Mouse (Mus musculus): ENCODE results near the gene Mylk3. TPM values are rescaled to one million over a fixed set of nuclear protein-coding genes. Genes with fewer than 3 reads are reported as not detected.

Gene Mylk3
- polyA plus RNA-seq, 1 experiment from 2014 or later: 0.60 TPM

GRCm38 (mm10) chr8:85339871-85340573 is 46.1 kb downstream of the Mylk3 start:
- no peak overlapping the region for H3K4me3 ChIP-seq (ENCODE audit: low read depth, low read length)
- no peaks in the 10 kb centered on the region for H3K36me3 ChIP-seq (ENCODE audit: control insufficient read depth, insufficient read depth, low read length)
- no peak overlapping the region for H3K27ac ChIP-seq (ENCODE audit: low read depth, low read length)
- H3K4me2 ChIP-seq (ENCODE audit: low read length): no peak overlapping the region
- no peaks in the 10 kb centered on the region for H3K4me1 ChIP-seq (ENCODE audit: control insufficient read depth, insufficient read depth, low read length)
- no peak overlapping the region for H3K9ac ChIP-seq (ENCODE audit: low read length)
- ATAC-seq (no peak), DNase-seq (ENCODE audit: low spot score) (peak; percentile 13)
- no peaks in the 10 kb centered on the region for H3K9me3 ChIP-seq (replicated peaks; ENCODE audit: control insufficient read depth, low read length)
- no peaks in the 10 kb centered on the region for H3K27me3 ChIP-seq (replicated peaks; ENCODE audit: control insufficient read depth, insufficient read depth, low read length)
- WGBS: 61% methylated on average over 5 of the region's 5 CpGs

DNA sequence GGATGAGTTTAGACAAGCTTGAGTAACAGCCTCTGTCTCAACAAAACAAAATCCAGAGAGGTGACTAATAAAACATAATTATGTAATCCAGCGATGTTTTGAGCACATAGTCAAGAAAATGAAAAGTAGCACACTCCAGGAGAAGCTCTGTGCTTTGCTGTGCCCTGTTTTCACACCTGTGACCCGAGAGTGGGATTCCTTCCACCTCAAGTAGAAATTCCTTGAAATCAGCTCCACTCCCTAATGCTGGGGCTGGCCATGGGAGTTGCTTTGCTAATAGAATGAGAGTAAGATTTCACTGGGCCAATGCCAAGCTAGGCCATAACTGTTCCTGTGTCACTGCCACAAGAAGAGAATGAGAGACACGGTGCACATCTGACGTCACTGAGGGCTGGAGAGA is 48.5 kb downstream of the Mylk3 start:
- WGBS: 75% methylated on average over 4 of the region's 4 CpGs

DNA sequence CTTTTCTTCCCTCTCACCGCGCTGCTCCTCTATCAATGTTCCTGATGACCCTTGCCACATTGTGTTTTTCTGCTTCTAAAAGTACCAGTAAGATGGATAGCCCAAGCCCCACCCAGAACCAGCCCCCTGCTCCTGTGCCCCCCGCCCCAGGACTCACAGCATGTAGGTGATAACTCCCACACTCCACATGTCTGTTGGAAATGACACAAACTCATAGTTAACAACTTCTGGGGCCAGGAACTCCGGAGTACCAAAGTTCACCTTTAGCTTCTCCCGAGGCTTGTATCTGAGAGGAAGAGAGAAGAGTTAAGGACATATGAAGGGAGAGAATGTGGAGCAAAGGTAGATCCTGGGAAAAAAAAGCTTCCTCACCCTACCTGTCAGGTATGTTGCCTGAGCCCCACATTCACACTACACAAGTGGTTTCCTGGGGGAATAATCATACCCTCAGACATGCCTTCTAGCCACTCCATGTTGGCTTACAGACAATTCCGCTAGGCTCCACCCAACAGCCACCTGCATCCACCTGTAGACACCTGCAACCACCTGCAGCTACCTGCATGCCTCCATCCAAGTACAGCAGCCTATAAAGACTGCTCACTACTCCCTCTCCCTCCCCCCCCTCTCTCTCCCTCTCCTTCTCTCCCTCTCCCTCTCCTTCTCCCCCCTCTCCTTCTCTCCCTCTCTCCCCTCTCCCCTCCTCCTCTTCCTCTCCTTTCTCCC is 49.8 kb downstream of the Mylk3 start:
- Histone ChIP-seq H3K36me3 (ENCODE audit: control insufficient read depth, insufficient read depth, low read length) (no peaks in the 10 kb centered on the region), H3K9me3 (replicated peaks; ENCODE audit: control insufficient read depth, low read length) (no peaks in the 10 kb centered on the region), H3K4me2 (ENCODE audit: low read length) (no peak overlapping the region), H3K4me3 (ENCODE audit: low read depth, low read length) (no peak overlapping the region), H3K4me1 (ENCODE audit: control insufficient read depth, insufficient read depth, low read length) (no peaks in the 10 kb centered on the region), H3K27me3 (replicated peaks; ENCODE audit: control insufficient read depth, insufficient read depth, low read length) (no peaks in the 10 kb centered on the region), H3K27ac (ENCODE audit: low read depth, low read length) (no peak overlapping the region), H3K9ac (ENCODE audit: low read length) (no peak overlapping the region)
- no peak for ATAC-seq
- WGBS: 81% methylated on average over 6 of the region's 6 CpGs
- no peak for DNase-seq (ENCODE audit: low spot score)

More for the DNA sequence above, 48.5 kb downstream of the Mylk3 start:
- Histone ChIP-seq H3K9me3 (replicated peaks; ENCODE audit: control insufficient read depth, low read length) (no peaks in the 10 kb centered on the region), H3K27ac (ENCODE audit: low read depth, low read length) (no peak overlapping the region), H3K4me1 (ENCODE audit: control insufficient read depth, insufficient read depth, low read length) (no peaks in the 10 kb centered on the region), H3K27me3 (replicated peaks; ENCODE audit: control insufficient read depth, insufficient read depth, low read length) (no peaks in the 10 kb centered on the region), H3K36me3 (ENCODE audit: control insufficient read depth, insufficient read depth, low read length) (no peaks in the 10 kb centered on the region), H3K9ac (ENCODE audit: low read length) (no peak overlapping the region), H3K4me2 (ENCODE audit: low read length) (no peak overlapping the region), H3K4me3 (ENCODE audit: low read depth, low read length) (no peak overlapping the region)
- ATAC-seq (no peak), DNase-seq (ENCODE audit: low spot score) (no peak)

GRCm38 (mm10) chr8:85335105-85335504 is 51.0 kb downstream of the Mylk3 start:
- no peak for ATAC-seq
- no peaks in the 10 kb centered on the region for H3K27me3 ChIP-seq (replicated peaks; ENCODE audit: control insufficient read depth, insufficient read depth, low read length)
- DNase-seq (ENCODE audit: low spot score): no peak
- no peaks in the 10 kb centered on the region for H3K36me3 ChIP-seq (ENCODE audit: control insufficient read depth, insufficient read depth, low read length)
- no peaks in the 10 kb centered on the region for H3K9me3 ChIP-seq (replicated peaks; ENCODE audit: control insufficient read depth, low read length)
- H3K4me1 ChIP-seq (ENCODE audit: control insufficient read depth, insufficient read depth, low read length): no peaks in the 10 kb centered on the region
- H3K4me2 ChIP-seq (ENCODE audit: low read length): no peak overlapping the region
- H3K4me3 ChIP-seq (ENCODE audit: low read depth, low read length): no peak overlapping the region
- no peak overlapping the region for H3K27ac ChIP-seq (ENCODE audit: low read depth, low read length)
- no peak overlapping the region for H3K9ac ChIP-seq (ENCODE audit: low read length)

DNA sequence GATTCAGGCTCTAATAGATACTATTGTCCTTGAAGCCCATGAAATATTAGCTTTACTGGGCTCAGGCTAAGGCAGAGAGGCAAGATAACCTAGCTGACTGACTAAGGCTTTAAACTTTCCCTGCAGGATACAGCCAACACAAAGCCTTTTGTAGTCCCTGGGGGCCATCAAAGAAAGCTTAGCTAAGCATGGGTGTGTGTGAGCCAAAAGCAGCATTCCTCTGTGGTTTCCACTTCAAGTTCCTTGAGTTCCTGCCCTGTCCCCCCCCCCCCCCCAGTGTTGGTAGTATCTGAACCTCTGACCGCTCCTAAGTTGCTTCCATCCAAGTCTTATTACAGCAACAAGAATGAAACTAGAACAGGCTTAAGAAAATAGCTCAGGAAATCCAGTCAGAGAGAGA is 56.6 kb downstream of the Mylk3 start:
- WGBS: 65% methylated on average over 1 of the region's 1 CpGs
- ATAC-seq (no peak), DNase-seq (ENCODE audit: low spot score) (no peak)

GRCm38 (mm10) chr8:85327036-85327435 is 59.1 kb downstream of the Mylk3 start:
- no peak overlapping the region for H3K4me3 ChIP-seq (ENCODE audit: low read depth, low read length)
- ATAC-seq (no peak), DNase-seq (ENCODE audit: low spot score) (no peak)
- no peak overlapping the region for H3K9ac ChIP-seq (ENCODE audit: low read length)
- 82% methylated on average over 9 of the region's 9 CpGs for WGBS
- H3K27ac ChIP-seq (ENCODE audit: low read depth, low read length): no peak overlapping the region
- H3K4me1 ChIP-seq (ENCODE audit: control insufficient read depth, insufficient read depth, low read length): no peaks in the 10 kb centered on the region
- H3K4me2 ChIP-seq (ENCODE audit: low read length): no peak overlapping the region
- H3K27me3 ChIP-seq (replicated peaks; ENCODE audit: control insufficient read depth, insufficient read depth, low read length): no peaks in the 10 kb centered on the region
- no peaks in the 10 kb centered on the region for H3K9me3 ChIP-seq (replicated peaks; ENCODE audit: control insufficient read depth, low read length)
- no peaks in the 10 kb centered on the region for H3K36me3 ChIP-seq (ENCODE audit: control insufficient read depth, insufficient read depth, low read length)

More for the DNA sequence above, 56.6 kb downstream of the Mylk3 start:
- H3K4me3 ChIP-seq (ENCODE audit: low read depth, low read length): no peak overlapping the region
- no peak overlapping the region for H3K27ac ChIP-seq (ENCODE audit: low read depth, low read length)
- no peak overlapping the region for H3K9ac ChIP-seq (ENCODE audit: low read length)
- no peaks in the 10 kb centered on the region for H3K4me1 ChIP-seq (ENCODE audit: control insufficient read depth, insufficient read depth, low read length)
- H3K36me3 ChIP-seq (ENCODE audit: control insufficient read depth, insufficient read depth, low read length): no peaks in the 10 kb centered on the region
- no peaks in the 10 kb centered on the region for H3K9me3 ChIP-seq (replicated peaks; ENCODE audit: control insufficient read depth, low read length)
- no peaks in the 10 kb centered on the region for H3K27me3 ChIP-seq (replicated peaks; ENCODE audit: control insufficient read depth, insufficient read depth, low read length)
- no peak overlapping the region for H3K4me2 ChIP-seq (ENCODE audit: low read length)

DNA sequence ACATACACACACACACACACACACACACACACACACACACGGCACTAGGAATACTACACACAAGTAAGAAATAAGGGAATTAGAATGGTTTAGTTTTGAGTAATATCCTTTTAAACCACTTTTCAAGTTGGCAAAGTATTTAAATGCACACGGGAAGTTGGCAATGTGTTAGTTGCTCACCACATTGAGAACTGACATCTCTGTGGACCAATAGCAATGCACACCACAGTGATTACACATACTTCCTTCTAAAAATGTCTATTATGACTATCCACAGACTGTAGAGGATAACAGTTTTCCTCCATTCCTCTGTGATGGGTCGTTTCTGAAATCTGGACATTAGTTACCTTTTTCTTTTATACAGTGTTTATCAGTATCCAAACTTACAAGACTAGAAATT is 63.1 kb downstream of the Mylk3 start:
- H3K4me3 ChIP-seq (ENCODE audit: low read depth, low read length): no peak overlapping the region
- H3K9me3 ChIP-seq (replicated peaks; ENCODE audit: control insufficient read depth, low read length): no peaks in the 10 kb centered on the region
- H3K4me2 ChIP-seq (ENCODE audit: low read length): no peak overlapping the region
- ATAC-seq: no peak
- H3K27ac ChIP-seq (ENCODE audit: low read depth, low read length): no peak overlapping the region
- DNase-seq (ENCODE audit: low spot score): no peak
- no peaks in the 10 kb centered on the region for H3K36me3 ChIP-seq (ENCODE audit: control insufficient read depth, insufficient read depth, low read length)
- 80% methylated on average over 3 of the region's 3 CpGs for WGBS
- no peaks in the 10 kb centered on the region for H3K4me1 ChIP-seq (ENCODE audit: control insufficient read depth, insufficient read depth, low read length)
- H3K27me3 ChIP-seq (replicated peaks; ENCODE audit: control insufficient read depth, insufficient read depth, low read length): no peaks in the 10 kb centered on the region
- H3K9ac ChIP-seq (ENCODE audit: low read length): no peak overlapping the region

GRCm38 (mm10) chr8:85321981-85322380 is 64.2 kb downstream of the Mylk3 start:
- DNase-seq (ENCODE audit: low spot score): no peak
- Histone ChIP-seq H3K4me2 (ENCODE audit: low read length) (no peak overlapping the region), H3K9me3 (replicated peaks; ENCODE audit: control insufficient read depth, low read length) (no peaks in the 10 kb centered on the region), H3K27me3 (replicated peaks; ENCODE audit: control insufficient read depth, insufficient read depth, low read length) (no peaks in the 10 kb centered on the region), H3K27ac (ENCODE audit: low read depth, low read length) (no peak overlapping the region), H3K4me1 (ENCODE audit: control insufficient read depth, insufficient read depth, low read length) (no peaks in the 10 kb centered on the region), H3K36me3 (ENCODE audit: control insufficient read depth, insufficient read depth, low read length) (no peaks in the 10 kb centered on the region), H3K9ac (ENCODE audit: low read length) (no peak overlapping the region), H3K4me3 (ENCODE audit: low read depth, low read length) (no peak overlapping the region)
- no peak for ATAC-seq
- 93% methylated on average over 15 of the region's 15 CpGs for WGBS

- Histone ChIP-seq H3K9me3 (replicated peaks; ENCODE audit: control insufficient read depth, low read length) (no peaks in the 10 kb centered on the region), H3K36me3 (ENCODE audit: control insufficient read depth, insufficient read depth, low read length) (no peaks in the 10 kb centered on the region), H3K27me3 (replicated peaks; ENCODE audit: control insufficient read depth, insufficient read depth, low read length) (no peaks in the 10 kb centered on the region), H3K27ac (ENCODE audit: low read depth, low read length) (no peak overlapping the region), H3K4me3 (ENCODE audit: low read depth, low read length) (no peak overlapping the region), H3K4me1 (ENCODE audit: control insufficient read depth, insufficient read depth, low read length) (no peaks in the 10 kb centered on the region), H3K4me2 (ENCODE audit: low read length) (no peak overlapping the region), H3K9ac (ENCODE audit: low read length) (no peak overlapping the region)
- ATAC-seq: no peak
- 93% methylated on average over 4 of the region's 4 CpGs for WGBS
- no peak for DNase-seq (ENCODE audit: low spot score)
These were observed 67.6 kb downstream of the Mylk3 start for GRCm38 (mm10) chr8:85318534-85318933.
